Mouse (Mus musculus): Measurements from ENCODE around the gene Cox17. TPM values are rescaled to one million over a fixed set of nuclear protein-coding genes. Genes with fewer than 3 reads are reported as not detected.

The Cox17 gene
- 99.2 TPM for polyA plus RNA-seq (2014; fragmentation: Illumina TruSeq; extraction: RNeasy Lipid Tissue Mini Kit (QIAGEN cat#74804))

DNA sequence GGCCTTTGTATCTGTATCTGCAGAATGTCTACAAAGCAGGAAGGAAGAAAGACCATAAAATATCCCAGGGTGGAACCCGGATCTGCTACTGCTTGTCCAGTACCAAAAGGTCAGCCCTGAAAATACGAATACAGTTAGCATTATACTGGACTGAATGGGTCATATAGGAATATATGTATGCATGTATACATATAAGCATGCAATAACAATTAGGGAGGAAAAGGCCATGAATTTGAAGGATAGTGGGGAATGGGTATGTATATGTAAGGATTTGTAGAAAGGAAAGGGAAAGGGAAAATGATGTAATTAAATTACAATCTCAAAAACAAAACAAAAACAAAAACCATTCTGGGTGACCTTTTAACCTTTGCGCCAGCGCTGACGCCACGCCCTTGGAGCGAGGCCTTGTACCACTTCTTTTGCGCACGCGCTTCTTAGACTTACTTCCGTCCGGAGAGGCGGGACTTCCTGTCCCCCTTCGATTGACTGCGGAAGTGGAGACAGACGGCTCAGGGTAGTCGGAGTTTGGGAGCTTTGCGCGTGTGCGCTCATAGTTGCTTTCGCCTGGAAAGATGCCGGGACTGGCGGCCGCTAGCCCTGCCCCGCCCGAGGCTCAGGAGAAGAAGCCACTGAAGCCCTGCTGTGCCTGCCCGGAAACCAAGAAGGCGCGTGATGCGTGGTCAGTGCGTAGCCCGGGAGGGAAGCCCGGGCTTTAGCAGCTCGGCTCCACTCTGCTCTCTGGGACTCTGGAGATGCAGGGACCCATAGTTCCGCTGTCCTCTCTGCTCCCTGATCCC lies at the start of gene Cox17, which contains the start of gene Gm21987:
TSS of gene Cox17 (plus strand) at position 463 of the 797 bp plus-strand sequence.
TSS of gene Gm21987 (plus strand) at position 512 of the 797 bp plus-strand sequence.

DNA sequence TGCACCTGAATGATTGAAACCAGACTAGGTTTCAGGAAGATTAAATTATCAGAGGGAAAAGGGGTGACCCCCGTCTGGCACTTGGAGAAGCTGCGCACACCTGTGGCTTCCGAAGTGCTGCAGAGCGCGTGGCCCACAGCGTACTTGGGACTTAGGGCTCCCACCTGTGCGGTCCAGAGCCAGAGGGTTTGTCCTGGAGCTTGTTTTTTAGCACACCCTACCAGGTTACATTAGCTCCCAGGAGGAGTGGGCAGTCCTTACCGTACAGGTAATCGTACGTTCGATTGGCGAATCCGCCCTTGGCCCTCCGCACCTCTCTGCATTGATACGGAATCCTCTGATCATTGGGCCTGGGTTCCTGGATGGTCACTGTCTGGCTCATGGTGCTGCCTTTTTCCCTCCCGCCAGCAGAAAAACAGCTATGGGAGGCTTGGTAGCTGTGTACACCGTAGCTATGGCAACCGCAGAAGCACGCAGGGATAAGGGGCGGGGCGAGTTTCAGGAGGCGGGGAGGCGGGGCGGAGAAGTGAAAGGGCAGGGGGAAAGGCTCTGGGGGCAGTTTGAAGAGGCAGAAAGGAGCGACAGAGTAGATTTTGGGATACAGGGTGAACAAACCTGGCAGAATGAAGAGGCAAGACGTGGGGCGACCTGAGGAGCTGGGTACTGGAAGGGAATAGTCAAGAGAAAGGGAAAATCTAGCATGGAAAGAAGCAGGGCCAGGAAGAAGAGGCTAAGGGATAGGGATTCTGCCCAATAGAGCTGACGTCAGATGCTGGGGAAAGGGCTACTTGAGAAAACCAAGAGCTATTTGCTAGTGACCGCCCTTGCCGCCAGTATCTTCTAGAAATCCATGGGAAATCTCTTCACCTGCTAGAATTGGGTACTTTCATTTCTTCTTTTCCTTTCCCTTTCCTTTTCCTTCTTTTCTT lies 5.1 kb upstream of the Cox17 start, which contains the start of gene Maats1:
TSS of gene Maats1 (minus strand) at position 748 of the 929 bp plus-strand sequence.

GRCm38 (mm10) chr16:38361933-38362332 lies 15.1 kb downstream of the Cox17 start, which contains the start of gene Popdc2:
Gene Popdc2 (plus strand): TSS chr16:38362209.

Other genes with a start within 250 kb of the Cox17 start
- not detected for gene Nr1i2, start 52.2 kb upstream of the Cox17 start, polyA plus RNA-seq (2014; fragmentation: Illumina TruSeq; extraction: RNeasy Lipid Tissue Mini Kit (QIAGEN cat#74804))
- 2.6 TPM for gene Maats1, start 4.8 kb upstream of the Cox17 start, polyA plus RNA-seq (2014; fragmentation: Illumina TruSeq; extraction: RNeasy Lipid Tissue Mini Kit (QIAGEN cat#74804))
- not detected for gene Gm21987, start within 50 bp of the Cox17 start, polyA plus RNA-seq (2014; fragmentation: Illumina TruSeq; extraction: RNeasy Lipid Tissue Mini Kit (QIAGEN cat#74804))
- 2.0 TPM for gene Popdc2, start 15.2 kb downstream of the Cox17 start, polyA plus RNA-seq (2014; fragmentation: Illumina TruSeq; extraction: RNeasy Lipid Tissue Mini Kit (QIAGEN cat#74804))
- 2.7 TPM for gene Pla1a, start 86.2 kb downstream of the Cox17 start, polyA plus RNA-seq (2014; fragmentation: Illumina TruSeq; extraction: RNeasy Lipid Tissue Mini Kit (QIAGEN cat#74804))
- gene Adprh, start 105.7 kb downstream of the Cox17 start, polyA plus RNA-seq (2014; fragmentation: Illumina TruSeq; extraction: RNeasy Lipid Tissue Mini Kit (QIAGEN cat#74804)): 25.1 TPM
- gene Cd80, start 108.6 kb downstream of the Cox17 start, polyA plus RNA-seq (2014; fragmentation: Illumina TruSeq; extraction: RNeasy Lipid Tissue Mini Kit (QIAGEN cat#74804)): 1.2 TPM
- gene Timmdc1, start 175.7 kb downstream of the Cox17 start, polyA plus RNA-seq (2014; fragmentation: Illumina TruSeq; extraction: RNeasy Lipid Tissue Mini Kit (QIAGEN cat#74804)): 14.2 TPM
- gene Poglut1, start 203.3 kb downstream of the Cox17 start, polyA plus RNA-seq (2014; fragmentation: Illumina TruSeq; extraction: RNeasy Lipid Tissue Mini Kit (QIAGEN cat#74804)): 80.7 TPM
- gene Tmem39a, start 211.7 kb downstream of the Cox17 start, polyA plus RNA-seq (2014; fragmentation: Illumina TruSeq; extraction: RNeasy Lipid Tissue Mini Kit (QIAGEN cat#74804)): 78.5 TPM